Mouse (Mus musculus): ENCODE results near the gene Olfr694. TPM values are rescaled to one million over a fixed set of nuclear protein-coding genes. Genes with fewer than 3 reads are reported as not detected.

The Olfr694 gene
- polyA plus RNA-seq, 1 experiment from 2014 or later, result not detected

DNA sequence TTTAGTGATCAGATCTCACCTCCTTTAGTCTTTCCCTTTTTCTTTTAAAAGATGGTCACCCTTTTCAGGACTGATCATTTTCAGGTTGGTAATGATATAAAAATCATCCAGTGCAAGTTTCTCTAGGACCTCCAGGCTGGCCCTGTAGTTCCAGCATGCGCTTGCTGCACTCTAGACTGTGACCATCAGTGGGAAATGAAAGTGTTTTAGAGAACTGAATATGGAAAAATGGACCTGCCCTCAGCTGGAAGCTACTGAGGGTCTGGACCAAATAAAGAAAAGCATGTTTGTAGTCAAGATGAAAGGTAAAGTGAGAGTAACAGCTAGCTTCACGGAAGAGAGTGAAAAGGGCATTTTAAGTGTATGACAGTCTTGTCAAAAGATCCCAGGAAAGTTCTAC is 6.2 kb downstream of the Olfr694 start:
- Histone ChIP-seq H3K9ac (ENCODE audit: low read length) (no peak overlapping the region), H3K36me3 (ENCODE audit: control insufficient read depth, insufficient read depth, low read length) (no peaks in the 10 kb centered on the region), H3K4me2 (ENCODE audit: low read depth, low read length, severe bottlenecking) (no peak overlapping the region), H3K27me3 (ENCODE audit: control insufficient read depth, insufficient read depth, low read length) (no peaks in the 10 kb centered on the region), H3K27ac (ENCODE audit: low read depth, low read length) (no peak overlapping the region), H3K4me3 (ENCODE audit: low read depth, low read length) (no peak overlapping the region), H3K9me3 (ENCODE audit: control insufficient read depth, low read length) (no peaks in the 10 kb centered on the region), H3K4me1 (replicated peaks; ENCODE audit: control insufficient read depth, insufficient read depth, low read length) (no peaks in the 10 kb centered on the region)
- ATAC-seq (replicated peaks; ENCODE audit: low FRiP score), result no peak
- whole genome bisulfite sequencing, result 93% methylated on average over 2 of the region's 2 CpGs
- DNase-seq (ENCODE audit: low spot score), result no peak

DNA sequence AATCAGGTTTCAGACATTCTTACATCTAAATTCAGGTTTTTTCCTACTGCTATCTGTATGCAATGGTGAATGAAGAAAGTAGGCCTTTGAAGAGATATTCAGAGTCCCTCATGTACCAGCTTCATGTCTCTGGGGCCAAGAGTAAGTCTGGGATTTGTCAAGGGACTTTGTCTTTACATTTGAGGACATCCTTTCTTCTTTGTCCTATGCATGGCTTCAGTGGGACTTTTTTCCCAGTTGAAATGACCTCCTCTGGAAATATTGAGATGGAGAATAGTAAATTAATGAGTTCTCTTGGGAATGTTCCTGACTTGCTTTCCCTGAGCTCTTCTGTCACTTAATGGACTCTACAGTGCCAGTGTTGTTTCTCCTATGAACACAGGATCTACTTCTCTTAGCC is 11.1 kb downstream of the Olfr694 start, which contains the start of gene Olfr693:
Gene Olfr693, minus strand, starts transcription at position 101 of the 400 bp plus-strand sequence.
- H3K27me3 ChIP-seq (ENCODE audit: control insufficient read depth, insufficient read depth, low read length), result no peaks in the 10 kb centered on the region
- no peaks in the 10 kb centered on the region for H3K9me3 ChIP-seq (ENCODE audit: control insufficient read depth, low read length)
- no peaks in the 10 kb centered on the region for H3K36me3 ChIP-seq (ENCODE audit: control insufficient read depth, insufficient read depth, low read length)
- ATAC-seq (replicated peaks; ENCODE audit: low FRiP score) (no peak), DNase-seq (ENCODE audit: low spot score) (no peak)
- no peak within 1 kb of the TSS for H3K4me2 ChIP-seq (ENCODE audit: low read depth, low read length, severe bottlenecking)
- no peak within 1 kb of the TSS for H3K9ac ChIP-seq (ENCODE audit: low read length)
- no peak within 1 kb of the TSS for H3K27ac ChIP-seq (ENCODE audit: low read depth, low read length)
- no peaks in the 10 kb centered on the region for H3K4me1 ChIP-seq (replicated peaks; ENCODE audit: control insufficient read depth, insufficient read depth, low read length)
- no peak within 1 kb of the TSS for H3K4me3 ChIP-seq (ENCODE audit: low read depth, low read length)

- Histone ChIP-seq H3K36me3 (ENCODE audit: control insufficient read depth, insufficient read depth, low read length) (no peaks in the 10 kb centered on the region), H3K27ac (ENCODE audit: low read depth, low read length) (no peak overlapping the region), H3K9ac (ENCODE audit: low read length) (no peak overlapping the region), H3K4me3 (ENCODE audit: low read depth, low read length) (no peak overlapping the region), H3K27me3 (ENCODE audit: control insufficient read depth, insufficient read depth, low read length) (no peaks in the 10 kb centered on the region), H3K4me1 (replicated peaks; ENCODE audit: control insufficient read depth, insufficient read depth, low read length) (no peaks in the 10 kb centered on the region), H3K9me3 (ENCODE audit: control insufficient read depth, low read length) (no peaks in the 10 kb centered on the region), H3K4me2 (ENCODE audit: low read depth, low read length, severe bottlenecking) (no peak overlapping the region)
- ATAC-seq (replicated peaks; ENCODE audit: low FRiP score), result no peak
- no peak for DNase-seq (ENCODE audit: low spot score)
Measured at GRCm38 (mm10) chr7:106652344-106652652, 39.3 kb downstream of the Olfr694 start.

DNA sequence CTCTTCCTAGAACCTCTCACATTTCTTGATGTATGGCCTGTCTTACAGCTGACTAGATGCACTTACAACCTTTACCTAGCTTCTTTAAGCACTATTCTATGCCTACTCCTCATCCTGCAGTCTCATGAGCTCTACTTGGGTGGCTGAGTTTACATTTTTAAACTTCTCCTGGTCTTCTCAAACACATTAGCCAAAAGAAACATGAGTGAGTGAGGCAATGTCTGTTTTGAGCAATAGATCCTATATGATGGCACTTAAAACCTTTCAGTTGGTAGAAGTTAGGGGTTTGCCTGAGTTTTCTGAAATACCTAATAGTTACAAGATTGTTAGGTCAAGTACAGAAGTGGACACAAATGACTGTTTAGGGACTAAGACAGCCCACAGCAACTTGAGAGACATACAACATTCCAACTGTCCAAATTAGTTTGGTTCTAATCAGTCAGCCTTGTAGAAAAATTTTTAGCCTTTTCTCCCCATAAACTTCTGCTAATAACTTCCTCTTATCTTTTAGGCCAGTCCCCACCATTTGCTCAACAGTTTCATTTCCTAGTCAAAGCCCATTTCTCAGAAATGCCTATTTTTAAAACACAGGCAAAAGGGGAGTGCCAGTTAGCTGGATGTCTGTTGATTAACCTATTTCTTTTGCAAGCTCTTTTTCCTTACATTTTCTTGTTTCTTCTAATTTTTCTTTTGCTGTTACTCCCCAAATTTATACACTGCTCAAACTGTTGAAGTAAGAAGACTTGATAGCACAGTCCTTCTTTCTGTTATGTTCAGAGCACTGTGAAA is 39.9 kb downstream of the Olfr694 start:
- no peak overlapping the region for H3K4me2 ChIP-seq (ENCODE audit: low read depth, low read length, severe bottlenecking)
- H3K4me1 ChIP-seq (replicated peaks; ENCODE audit: control insufficient read depth, insufficient read depth, low read length), result no peaks in the 10 kb centered on the region
- H3K4me3 ChIP-seq (ENCODE audit: low read depth, low read length), result no peak overlapping the region
- ATAC-seq (replicated peaks; ENCODE audit: low FRiP score), result no peak
- no peaks in the 10 kb centered on the region for H3K27me3 ChIP-seq (ENCODE audit: control insufficient read depth, insufficient read depth, low read length)
- DNase-seq (ENCODE audit: low spot score), result no peak
- H3K36me3 ChIP-seq (ENCODE audit: control insufficient read depth, insufficient read depth, low read length), result no peaks in the 10 kb centered on the region
- no peak overlapping the region for H3K9ac ChIP-seq (ENCODE audit: low read length)
- no peak overlapping the region for H3K27ac ChIP-seq (ENCODE audit: low read depth, low read length)
- no peaks in the 10 kb centered on the region for H3K9me3 ChIP-seq (ENCODE audit: control insufficient read depth, low read length)

DNA sequence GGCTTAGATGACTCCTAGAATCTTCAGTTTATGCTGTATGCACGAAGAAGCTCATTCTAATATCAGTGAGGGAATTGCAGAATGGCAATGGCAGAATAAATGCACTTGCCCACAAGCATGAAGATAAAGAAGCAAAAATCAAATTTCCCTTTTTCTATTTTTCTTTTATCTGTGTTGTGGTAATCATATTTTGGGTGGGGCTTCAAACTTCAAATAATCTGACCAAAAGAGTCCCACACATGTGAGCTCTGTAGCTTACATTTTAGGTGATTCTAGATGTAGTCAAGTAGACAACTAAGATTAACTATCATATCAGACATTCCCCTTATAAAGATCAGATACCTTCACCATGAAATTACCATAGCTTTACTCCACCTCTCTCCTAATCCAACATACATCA is 41.8 kb downstream of the Olfr694 start:
- Histone ChIP-seq H3K36me3 (ENCODE audit: control insufficient read depth, insufficient read depth, low read length) (no peaks in the 10 kb centered on the region), H3K4me2 (ENCODE audit: low read depth, low read length, severe bottlenecking) (no peak overlapping the region), H3K4me1 (replicated peaks; ENCODE audit: control insufficient read depth, insufficient read depth, low read length) (no peaks in the 10 kb centered on the region), H3K27me3 (ENCODE audit: control insufficient read depth, insufficient read depth, low read length) (no peaks in the 10 kb centered on the region), H3K9me3 (ENCODE audit: control insufficient read depth, low read length) (no peaks in the 10 kb centered on the region), H3K4me3 (ENCODE audit: low read depth, low read length) (no peak overlapping the region), H3K27ac (ENCODE audit: low read depth, low read length) (no peak overlapping the region), H3K9ac (ENCODE audit: low read length) (no peak overlapping the region)
- DNase-seq (ENCODE audit: low spot score) (no peak), ATAC-seq (replicated peaks; ENCODE audit: low FRiP score) (no peak)
- WGBS, result 83% methylated on average over 1 of the region's 1 CpGs

DNA sequence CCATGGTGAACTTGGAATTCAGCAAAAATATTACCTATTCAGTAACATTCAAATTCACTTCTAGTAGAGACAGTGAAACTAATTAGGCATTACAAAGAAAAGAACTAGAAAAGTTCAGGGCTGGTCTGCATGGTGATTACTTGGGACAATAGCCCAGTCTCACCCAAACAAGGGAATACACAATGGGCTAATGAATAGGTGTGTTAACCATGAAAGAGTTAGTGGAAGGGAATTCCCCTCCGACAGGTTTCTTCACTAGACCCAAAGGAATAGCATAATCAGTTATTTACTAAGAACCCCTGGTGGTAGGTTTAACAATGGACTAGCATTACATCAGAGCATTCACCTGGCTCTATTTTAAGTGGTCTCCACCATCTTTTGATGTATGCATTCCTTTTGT is 46.4 kb downstream of the Olfr694 start:
- WGBS, result 53% methylated on average over 1 of the region's 1 CpGs
- Histone ChIP-seq H3K4me3 (ENCODE audit: low read depth, low read length) (no peak overlapping the region), H3K27me3 (ENCODE audit: control insufficient read depth, insufficient read depth, low read length) (no peaks in the 10 kb centered on the region), H3K4me2 (ENCODE audit: low read depth, low read length, severe bottlenecking) (no peak overlapping the region), H3K36me3 (ENCODE audit: control insufficient read depth, insufficient read depth, low read length) (no peaks in the 10 kb centered on the region), H3K4me1 (replicated peaks; ENCODE audit: control insufficient read depth, insufficient read depth, low read length) (no peaks in the 10 kb centered on the region), H3K9ac (ENCODE audit: low read length) (no peak overlapping the region), H3K9me3 (ENCODE audit: control insufficient read depth, low read length) (no peaks in the 10 kb centered on the region), H3K27ac (ENCODE audit: low read depth, low read length) (no peak overlapping the region)
- DNase-seq (ENCODE audit: low spot score), result no peak
- ATAC-seq (replicated peaks; ENCODE audit: low FRiP score), result no peak

DNA sequence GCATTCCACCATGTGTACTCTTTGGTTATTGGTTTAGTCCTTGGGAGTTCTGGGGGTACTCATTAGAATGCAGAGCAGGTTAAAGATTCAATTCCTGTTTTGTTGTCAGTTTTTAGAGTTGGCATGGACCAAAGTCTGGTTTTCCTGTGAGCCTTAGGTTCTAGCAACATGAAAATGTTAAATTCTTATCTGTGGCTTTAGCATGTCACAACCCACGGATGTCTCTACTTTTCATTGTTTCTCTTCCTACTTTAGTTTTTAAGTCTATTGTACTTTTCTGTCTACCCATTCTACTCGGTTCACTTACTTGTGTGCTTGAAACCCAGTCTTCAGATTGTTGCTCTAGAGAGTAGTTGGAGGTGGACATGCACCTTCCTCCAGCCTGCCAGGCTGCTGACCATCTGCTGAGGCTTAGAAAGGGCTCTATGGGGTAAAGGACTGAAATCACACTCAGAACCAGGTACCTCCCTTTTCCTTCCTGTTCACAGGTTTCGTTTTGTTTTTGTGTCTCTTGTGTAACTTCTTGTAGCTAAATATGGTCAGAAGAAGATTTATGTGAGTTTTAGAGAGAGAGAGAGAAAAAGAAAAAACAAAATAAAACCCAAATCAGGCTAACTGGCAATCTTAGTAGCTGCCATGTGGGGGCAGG is 47.3 kb downstream of the Olfr694 start:
- Histone ChIP-seq H3K36me3 (ENCODE audit: control insufficient read depth, insufficient read depth, low read length) (no peaks in the 10 kb centered on the region), H3K4me1 (replicated peaks; ENCODE audit: control insufficient read depth, insufficient read depth, low read length) (no peaks in the 10 kb centered on the region), H3K27me3 (ENCODE audit: control insufficient read depth, insufficient read depth, low read length) (no peaks in the 10 kb centered on the region), H3K4me2 (ENCODE audit: low read depth, low read length, severe bottlenecking) (no peak overlapping the region), H3K4me3 (ENCODE audit: low read depth, low read length) (no peak overlapping the region), H3K9ac (ENCODE audit: low read length) (no peak overlapping the region), H3K9me3 (ENCODE audit: control insufficient read depth, low read length) (no peaks in the 10 kb centered on the region), H3K27ac (ENCODE audit: low read depth, low read length) (no peak overlapping the region)
- WGBS, result 78% methylated on average over 3 of the region's 3 CpGs
- ATAC-seq (replicated peaks; ENCODE audit: low FRiP score) (no peak), DNase-seq (ENCODE audit: low spot score) (no peak)

GRCm38 (mm10) chr7:106640839-106641238 is 50.8 kb downstream of the Olfr694 start:
- Histone ChIP-seq H3K9me3 (ENCODE audit: control insufficient read depth, low read length) (no peaks in the 10 kb centered on the region), H3K9ac (ENCODE audit: low read length) (no peak overlapping the region), H3K4me2 (ENCODE audit: low read depth, low read length, severe bottlenecking) (no peak overlapping the region), H3K4me1 (replicated peaks; ENCODE audit: control insufficient read depth, insufficient read depth, low read length) (no peaks in the 10 kb centered on the region), H3K4me3 (ENCODE audit: low read depth, low read length) (no peak overlapping the region), H3K27me3 (ENCODE audit: control insufficient read depth, insufficient read depth, low read length) (no peaks in the 10 kb centered on the region), H3K36me3 (ENCODE audit: control insufficient read depth, insufficient read depth, low read length) (no peaks in the 10 kb centered on the region), H3K27ac (ENCODE audit: low read depth, low read length) (no peak overlapping the region)
- DNase-seq (ENCODE audit: low spot score) (no peak), ATAC-seq (replicated peaks; ENCODE audit: low FRiP score) (no peak)
- 85% methylated on average over 1 of the region's 1 CpGs for WGBS

- DNase-seq (ENCODE audit: low spot score) (no peak), ATAC-seq (replicated peaks; ENCODE audit: low FRiP score) (no peak)
- no peak overlapping the region for H3K9ac ChIP-seq (ENCODE audit: low read length)
- no peak overlapping the region for H3K4me2 ChIP-seq (ENCODE audit: low read depth, low read length, severe bottlenecking)
- H3K27me3 ChIP-seq (ENCODE audit: control insufficient read depth, insufficient read depth, low read length), result no peaks in the 10 kb centered on the region
- no peaks in the 10 kb centered on the region for H3K36me3 ChIP-seq (ENCODE audit: control insufficient read depth, insufficient read depth, low read length)
- H3K27ac ChIP-seq (ENCODE audit: low read depth, low read length), result no peak overlapping the region
- WGBS, result 86% methylated on average over 4 of the region's 4 CpGs
- H3K9me3 ChIP-seq (ENCODE audit: control insufficient read depth, low read length), result no peaks in the 10 kb centered on the region
- no peaks in the 10 kb centered on the region for H3K4me1 ChIP-seq (replicated peaks; ENCODE audit: control insufficient read depth, insufficient read depth, low read length)
- no peak overlapping the region for H3K4me3 ChIP-seq (ENCODE audit: low read depth, low read length)
Measured at GRCm38 (mm10) chr7:106635560-106635959, 56.1 kb downstream of the Olfr694 start.
